Mouse (Mus musculus) thymus, adult 2 months (tissue): ENCODE data around the gene Lrrc28. TPM values are rescaled to one million over a fixed set of nuclear protein-coding genes. Genes with fewer than 3 reads are reported as not detected.

ENCODE experiments used
- DNase-seq: peaks from one replicate; pipeline ENCODE4 v3.0.0; 2021
- H3K27ac ChIP-seq: fragments of 200-500 bp; 2 replicates; pipeline ENCODE4 v1.5.1; 2012; ENCODE audit warnings: low read length, control low read depth; ENCODE audit not compliant: control insufficient read depth, insufficient read depth
- H3K27me3 ChIP-seq: fragments of 200-500 bp; 2 replicates; pipeline ENCODE4 v1.6.1; 2012; ENCODE audit warnings: mild to moderate bottlenecking, low read length, moderate library complexity, mixed read lengths; ENCODE audit not compliant: control insufficient read depth, insufficient read depth
- H3K36me3 ChIP-seq: fragments of 200-500 bp; 2 replicates; pipeline ENCODE4 v1.6.1; 2012; ENCODE audit warnings: mild to moderate bottlenecking, low read length, moderate library complexity; ENCODE audit not compliant: control insufficient read depth, insufficient read depth
- H3K4me1 ChIP-seq: fragments of 200-500 bp; replicated peaks from 2 replicates; pipeline ENCODE4 v1.6.1; 2012; ENCODE audit warnings: low read length; ENCODE audit not compliant: control insufficient read depth, insufficient read depth
- H3K4me3 ChIP-seq: fragments of 200-500 bp; 2 replicates; pipeline ENCODE4 v1.5.1; 2012; ENCODE audit warnings: mild to moderate bottlenecking, low read length, control low read depth, moderate library complexity; ENCODE audit not compliant: control insufficient read depth, insufficient read depth
- CTCF ChIP-seq: fragments of 200-500 bp; IDR thresholded peaks from 2 replicates; pipeline ENCODE4 v1.5.1; 2012; ENCODE audit warnings: mild to moderate bottlenecking, control low read depth, low read length, moderate library complexity, borderline replicate concordance; ENCODE audit not compliant: control insufficient read depth, poor library complexity, insufficient read depth; ENCODE audit errors: extremely low read depth
- POLR2A ChIP-seq: fragments of 200-500 bp; IDR thresholded peaks from 2 replicates; pipeline ENCODE4 v1.6.1; 2012; ENCODE audit warnings: mild to moderate bottlenecking, low read length, control low read depth, moderate library complexity; ENCODE audit not compliant: control insufficient read depth, poor library complexity, insufficient read depth; ENCODE audit errors: extremely low read depth
- WGBS: fragments of 180-500 bp; shearing (Covaris S2); methylation state at CpG from one replicate; pipeline ENCODE4 v1.1.7; 2018; 5-methylcytosine and 5-hydroxymethylcytosine counted together
- polyA plus RNA-seq: library from polyadenylated mRNA; depleted of rRNA; stranded (reverse); fragments of >200 nt; gene quantifications from 2 replicates; pipeline ENCODE4 v1.2.3, GENCODE M21; 2012

The Lrrc28 gene
- polyA plus RNA-seq, 1 experiment = 39.4 TPM

GRCm38 (mm10) chr7:67663981-67664694 is 19.1 kb upstream of the Lrrc28 start:
- Histone ChIP-seq H3K4me3 (no peak overlapping the region), H3K36me3 (no peaks in the 10 kb centered on the region), H3K4me1 (no peaks in the 10 kb centered on the region), H3K27me3 (no peaks in the 10 kb centered on the region), H3K27ac (no peak overlapping the region)
- WGBS = 90% methylated on average over 14 of the region's 14 CpGs
- TF ChIP-seq CTCF (no peak), POLR2A (no peak)
- no peak for DNase-seq

GRCm38 (mm10) chr7:67662424-67662823 is 17.4 kb upstream of the Lrrc28 start:
- TF ChIP-seq CTCF = no peak
- TF ChIP-seq POLR2A = no peak
- H3K4me3 ChIP-seq = no peak overlapping the region
- no peaks in the 10 kb centered on the region for H3K27me3 ChIP-seq
- H3K4me1 ChIP-seq = no peaks in the 10 kb centered on the region
- DNase-seq = no peak
- no peak overlapping the region for H3K27ac ChIP-seq
- 91% methylated on average over 5 of the region's 5 CpGs for WGBS
- H3K36me3 ChIP-seq = no peaks in the 10 kb centered on the region

- no peak overlapping the region for H3K27ac ChIP-seq
- no peaks in the 10 kb centered on the region for H3K27me3 ChIP-seq
- 84% methylated on average over 4 of the region's 4 CpGs for WGBS
- TF ChIP-seq CTCF = no peak
- TF ChIP-seq POLR2A = no peak
- H3K4me3 ChIP-seq = no peak overlapping the region
- DNase-seq = no peak
- no peaks in the 10 kb centered on the region for H3K36me3 ChIP-seq
- H3K4me1 ChIP-seq = no peaks in the 10 kb centered on the region
These were observed 13.0 kb upstream of the Lrrc28 start for GRCm38 (mm10) chr7:67658110-67658509.

GRCm38 (mm10) chr7:67655186-67655585 is 10.1 kb upstream of the Lrrc28 start:
- 92% methylated on average over 1 of the region's 1 CpGs for WGBS
- no peaks in the 10 kb centered on the region for H3K36me3 ChIP-seq
- no peak for DNase-seq
- H3K4me1 ChIP-seq = no peaks in the 10 kb centered on the region
- H3K27me3 ChIP-seq = no peaks in the 10 kb centered on the region
- no peak for TF ChIP-seq POLR2A
- no peak for TF ChIP-seq CTCF
- no peak overlapping the region for H3K27ac ChIP-seq
- H3K4me3 ChIP-seq = no peak overlapping the region

GRCm38 (mm10) chr7:67654668-67655067 is 9.6 kb upstream of the Lrrc28 start:
- WGBS = 72% methylated on average over 7 of the region's 7 CpGs

GRCm38 (mm10) chr7:67652211-67652610 is 7.1 kb upstream of the Lrrc28 start:
- TF ChIP-seq CTCF (no peak), POLR2A (no peak)
- H3K36me3 ChIP-seq = no peaks in the 10 kb centered on the region
- 87% methylated on average over 5 of the region's 5 CpGs for WGBS
- no peak overlapping the region for H3K4me3 ChIP-seq
- no peak overlapping the region for H3K27ac ChIP-seq
- H3K27me3 ChIP-seq = no peaks in the 10 kb centered on the region
- no peak for DNase-seq
- no peaks in the 10 kb centered on the region for H3K4me1 ChIP-seq

More at GRCm38 (mm10) chr7:67654668-67655067, 9.6 kb upstream of the Lrrc28 start:
- no peak for DNase-seq
- H3K27me3 ChIP-seq = no peaks in the 10 kb centered on the region
- no peak overlapping the region for H3K27ac ChIP-seq
- H3K36me3 ChIP-seq = no peaks in the 10 kb centered on the region
- H3K4me1 ChIP-seq = no peaks in the 10 kb centered on the region
- TF ChIP-seq POLR2A = no peak
- TF ChIP-seq CTCF = no peak
- H3K4me3 ChIP-seq = no peak overlapping the region
